Mouse (Mus musculus): ENCODE measurements around the gene Ppp4r3a.

GRCm38 (mm10) chr12:100999061-100999954 lies 84.2 kb downstream of the Ppp4r3a start:
- TF ChIP-seq USF2 (conservative IDR thresholded peaks at IDR 0.05; ENCODE audit: low read depth, low read length), result no peak
- TF ChIP-seq MAX (IDR thresholded peaks at IDR 0.05; ENCODE audit: low read length), result no peak
- no peak for TF ChIP-seq POLR2A (IDR thresholded peaks at IDR 0.05; ENCODE audit: low read depth, low read length)
- no peak for TF ChIP-seq NELFE (IDR thresholded peaks at IDR 0.05; ENCODE audit: low read depth, low read length)
- TF ChIP-seq CTCF (conservative IDR thresholded peaks at IDR 0.05 in 1 of 2, IDR thresholded peaks at IDR 0.05 in 1 of 2; ENCODE audit: low read depth in 2 of 2, low read length in 2 of 2), result no peak
- no peak for TF ChIP-seq USF1 (IDR thresholded peaks at IDR 0.05; ENCODE audit: low read depth, low read length)
- no peak for TF ChIP-seq ZC3H11A (IDR thresholded peaks at IDR 0.05; ENCODE audit: low read depth, low read length)
- no peak for TF ChIP-seq BHLHE40 (IDR thresholded peaks at IDR 0.05; ENCODE audit: low read depth, low read length)
- no peak for TF ChIP-seq MXI1 (IDR thresholded peaks at IDR 0.05; ENCODE audit: low read depth, low read length)
- TF ChIP-seq TCF12 (IDR thresholded peaks at IDR 0.05; ENCODE audit: low read depth, low read length), result no peak
- TF ChIP-seq PAX5 (IDR thresholded peaks at IDR 0.05; ENCODE audit: low read length), result no peak
- no peak for TF ChIP-seq ETS1 (conservative IDR thresholded peaks at IDR 0.05; ENCODE audit: low read depth, low read length)
- no peak for TF ChIP-seq ELF1 (IDR thresholded peaks at IDR 0.05; ENCODE audit: low read depth, low read length)
